Mouse (Mus musculus) liver, postnatal 0 days (tissue): ENCODE data around the gene Olfr165.

ENCODE experiments used
- CTCF ChIP-seq: sonication (generic); IDR thresholded peaks from 2 replicates; pipeline ENCODE4 v1.5.1; 2016; ENCODE audit warnings: antibody characterized with exemption, low read depth
- EP300 ChIP-seq: IDR thresholded peaks from 2 replicates; pipeline ENCODE4 v1.6.1; 2016; ENCODE audit warnings: antibody characterized with exemption, low read depth, mild to moderate bottlenecking

GRCm38 (mm10) chr16:19423034-19423433 lies at the start of gene Olfr165:
- TF ChIP-seq EP300 (no peak), CTCF (no peak)
